Mouse (Mus musculus) midbrain, embryonic 12.5 days (tissue): ENCODE results near the gene Tmem109. TPM values are rescaled to one million over a fixed set of nuclear protein-coding genes. Genes with fewer than 3 reads are reported as not detected.
A peak's percentile ranks its signal among the peaks of the same experiment; 100 is the strongest.

ENCODE experiments used
- ATAC-seq: fragments of 200-750 bp; cut with Nextera tagmentation; 2 replicates; pipeline ENCODE4 v1.8.0; 2017; ENCODE audit warnings: low read depth, moderate TSS enrichment, moderate library complexity; ENCODE audit not compliant: low FRiP score
- H3K27ac ChIP-seq: fragments of 300-500 bp; sonication (generic); replicated peaks from 2 replicates; pipeline ENCODE4 v1.5.1; 2016; ENCODE audit warnings: mild to moderate bottlenecking
- H3K27me3 ChIP-seq: fragments of 300-500 bp; sonication (generic); 2 replicates; pipeline ENCODE4 v1.6.1; 2016; ENCODE audit warnings: mild to moderate bottlenecking
- H3K36me3 ChIP-seq: fragments of 300-500 bp; sonication (generic); 2 replicates; pipeline ENCODE4 v1.6.1; 2016
- H3K4me1 ChIP-seq: fragments of 300-500 bp; sonication (generic); 2 replicates; pipeline ENCODE4 v1.6.1; 2016
- H3K4me2 ChIP-seq: fragments of 300-500 bp; sonication (generic); replicated peaks from 2 replicates; pipeline ENCODE4 v1.6.1; 2016; ENCODE audit warnings: mild to moderate bottlenecking, moderate library complexity
- H3K4me3 ChIP-seq: fragments of 300-500 bp; sonication (generic); 2 replicates; pipeline ENCODE4 v1.5.1; 2016; ENCODE audit warnings: mild to moderate bottlenecking
- H3K9ac ChIP-seq: fragments of 300-500 bp; sonication (generic); replicated peaks from 2 replicates; pipeline ENCODE4 v1.6.1; 2016; ENCODE audit warnings: mild to moderate bottlenecking, moderate library complexity
- H3K9me3 ChIP-seq: fragments of 300-500 bp; sonication (generic); 2 replicates; pipeline ENCODE4 v1.6.1; 2016; ENCODE audit warnings: mild to moderate bottlenecking
- WGBS: fragments of 180-500 bp; shearing (Covaris S2); methylation state at CpG from one replicate; pipeline ENCODE4 v1.1.7; 2016; 5-methylcytosine and 5-hydroxymethylcytosine counted together
- polyA plus RNA-seq: library from polyadenylated mRNA; unstranded; fragments of >200 nt; fragmentation: Nextera tagmentation; extraction: Ambion mirVana; gene quantifications from 2 replicates; pipeline ENCODE4 v1.2.1, GENCODE M21; 2016

Gene Tmem109
- 36.4 and 40.3 TPM in 2 replicates for polyA plus RNA-seq

DNA sequence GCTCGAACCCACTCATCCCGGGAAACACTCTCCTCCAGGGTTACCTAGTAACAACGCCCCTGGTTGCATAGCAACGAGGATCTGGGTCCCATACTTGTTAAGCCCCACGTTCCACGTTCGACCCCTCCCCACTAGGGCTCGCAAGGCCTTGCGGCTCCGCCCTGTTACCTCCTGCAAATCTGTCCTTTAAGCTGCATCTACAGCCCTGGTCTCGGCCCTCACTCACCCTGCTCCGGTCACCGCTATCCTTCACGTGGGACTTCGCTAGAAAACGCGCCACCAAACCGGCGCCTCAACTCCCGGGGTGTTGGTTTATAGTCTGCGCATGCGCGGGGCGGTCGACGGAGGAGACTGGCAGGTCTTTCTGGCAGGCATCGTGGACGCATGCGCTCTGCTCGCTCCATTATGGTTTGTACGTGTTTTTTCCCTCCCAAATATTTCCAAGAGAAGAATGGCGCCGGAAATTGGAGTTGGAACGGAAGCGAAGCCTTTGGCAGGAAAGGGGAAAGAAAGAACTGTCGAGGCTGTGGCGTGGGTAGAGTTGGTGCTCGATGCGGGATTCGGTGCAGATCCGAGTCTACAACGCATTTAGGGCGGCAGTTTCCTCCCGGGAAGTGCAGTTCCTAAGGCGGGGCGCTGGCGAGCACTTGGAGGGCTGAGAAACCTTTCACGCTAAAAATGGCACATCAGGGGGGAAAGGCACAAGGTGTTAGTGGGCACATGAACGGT is at the start of gene Tmem109:
TSS of gene Tmem109 (minus strand) at position 576 of the 729 bp plus-strand sequence.
- under 1% methylated on average over 49 of the region's 49 CpGs for WGBS
- Histone ChIP-seq H3K9ac (peak within 1 kb of the TSS; percentile 66), H3K36me3 (no peaks in the 10 kb centered on the region), H3K27ac (peak within 1 kb of the TSS; percentile 96), H3K9me3 (0 out of 2 replicates have a peak, but pooled peaks cover 4% of the 10 kb centered on the region), H3K4me2 (peak within 1 kb of the TSS; percentile 86), H3K27me3 (no peaks in the 10 kb centered on the region), H3K4me1 (peaks cover 20% of the 10 kb centered on the region), H3K4me3 (peak within 1 kb of the TSS; percentile 53)
- ATAC-seq = peak; percentile 94

DNA sequence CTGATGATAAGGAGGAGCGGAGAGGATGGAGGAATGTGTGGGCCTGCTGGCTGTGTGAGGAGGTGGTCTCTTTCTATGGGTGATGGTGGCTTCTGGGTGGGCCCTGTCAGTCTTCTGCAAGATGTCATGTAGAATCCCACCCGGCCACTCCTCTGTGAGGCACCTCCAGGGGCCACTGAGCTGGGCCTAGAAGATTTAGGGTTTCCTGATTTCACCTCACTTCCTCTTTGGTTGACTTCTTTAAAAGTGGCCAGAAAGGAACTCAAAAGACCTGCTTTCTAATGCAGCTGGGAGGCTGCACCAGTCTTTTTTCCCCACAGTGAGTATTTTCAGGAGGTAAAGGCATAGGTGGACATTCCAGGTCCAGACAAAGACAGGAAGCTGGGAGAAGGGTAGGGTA is 48.8 kb upstream of the Tmem109 start:
- WGBS = 94% methylated on average over 2 of the region's 2 CpGs

DNA sequence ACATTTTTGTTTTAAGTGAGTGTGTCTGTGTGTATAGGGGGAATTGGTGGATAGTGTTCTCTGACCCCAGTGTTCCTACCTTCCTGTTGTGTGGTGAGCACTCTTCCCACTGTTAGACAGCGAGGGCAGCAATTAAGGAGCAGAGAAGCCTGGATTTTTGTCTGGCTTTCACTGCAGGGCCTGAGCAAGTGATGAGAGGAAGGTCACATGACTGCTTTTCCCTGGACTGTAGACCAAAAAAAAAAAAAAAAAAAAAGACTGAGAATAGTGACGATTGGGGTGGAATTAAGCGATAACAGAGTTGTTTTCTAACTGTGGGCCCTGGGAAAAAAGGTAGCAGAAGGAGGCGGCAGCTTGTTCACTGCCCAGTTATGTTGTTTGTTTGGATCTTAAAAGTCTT is 44.9 kb upstream of the Tmem109 start:
- Histone ChIP-seq H3K27ac (no peak overlapping the region), H3K4me2 (no peak overlapping the region), H3K36me3 (no peaks in the 10 kb centered on the region), H3K9me3 (no peaks in the 10 kb centered on the region), H3K9ac (no peak overlapping the region), H3K4me3 (no peak overlapping the region), H3K27me3 (no peaks in the 10 kb centered on the region), H3K4me1 (0 out of 2 replicates have a peak, but pooled peaks cover 8% of the 10 kb centered on the region)
- WGBS = 38% methylated on average over 4 of the region's 4 CpGs
- no peak for ATAC-seq

More for the DNA sequence above, 48.8 kb upstream of the Tmem109 start:
- no peak for ATAC-seq
- Histone ChIP-seq H3K27ac (no peak overlapping the region), H3K4me1 (0 out of 2 replicates have a peak, but pooled peaks cover 8% of the 10 kb centered on the region), H3K4me2 (no peak overlapping the region), H3K27me3 (no peaks in the 10 kb centered on the region), H3K9ac (no peak overlapping the region), H3K36me3 (no peaks in the 10 kb centered on the region), H3K4me3 (no peak overlapping the region), H3K9me3 (no peaks in the 10 kb centered on the region)

DNA sequence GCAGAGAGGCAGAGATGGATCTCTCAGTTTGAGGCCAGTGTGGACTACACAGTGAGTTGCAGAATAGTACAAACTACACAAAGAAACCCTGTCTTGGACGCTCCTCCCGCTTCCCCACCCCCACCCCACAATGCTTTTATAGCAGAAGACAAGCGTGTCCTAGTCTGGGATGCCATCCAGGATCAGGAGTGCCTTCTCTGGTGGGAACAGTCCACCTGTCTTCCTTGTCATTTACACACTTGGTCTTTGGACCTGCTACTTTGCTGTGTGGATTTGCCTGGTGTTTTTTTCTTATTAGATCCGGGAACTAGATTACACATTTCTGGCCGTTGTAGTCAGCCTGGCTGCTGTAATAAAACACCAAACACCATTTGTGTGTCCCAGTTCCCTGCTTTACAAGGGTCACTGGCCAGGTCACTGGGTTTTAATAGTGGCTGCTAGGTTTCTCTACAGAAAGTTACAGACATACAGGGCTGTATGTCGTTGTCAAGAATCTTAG is 44.4 kb upstream of the Tmem109 start:
- no peak overlapping the region for H3K4me3 ChIP-seq
- 0 out of 2 replicates have a peak, but pooled peaks cover 8% of the 10 kb centered on the region for H3K4me1 ChIP-seq
- H3K4me2 ChIP-seq = no peak overlapping the region
- H3K9ac ChIP-seq = no peak overlapping the region
- no peaks in the 10 kb centered on the region for H3K9me3 ChIP-seq
- no peaks in the 10 kb centered on the region for H3K36me3 ChIP-seq
- no peak for ATAC-seq
- H3K27me3 ChIP-seq = no peaks in the 10 kb centered on the region
- whole genome bisulfite sequencing = 22% methylated on average over 6 of the region's 6 CpGs
- H3K27ac ChIP-seq = no peak overlapping the region

DNA sequence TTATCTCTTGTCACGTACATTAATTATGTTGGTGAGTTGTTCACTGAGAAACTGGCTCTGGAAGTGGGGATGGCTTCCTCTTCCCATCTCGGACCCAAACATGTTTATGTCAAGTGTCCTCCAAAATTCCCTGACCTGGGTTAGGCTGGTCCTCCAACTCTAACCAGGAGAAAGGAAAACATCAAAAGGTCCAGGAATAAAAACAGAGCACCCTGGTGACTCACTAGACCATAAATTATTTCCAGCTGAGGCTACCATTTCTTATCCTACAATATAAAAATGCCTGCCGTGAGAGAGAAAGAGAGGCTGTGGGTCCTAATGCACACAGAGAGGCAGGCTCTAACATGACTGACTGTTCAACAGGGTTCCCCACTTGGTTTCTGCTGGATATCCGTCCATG is 42.4 kb upstream of the Tmem109 start:
- no peaks in the 10 kb centered on the region for H3K27me3 ChIP-seq
- no peak for ATAC-seq
- H3K9me3 ChIP-seq = no peaks in the 10 kb centered on the region
- no peaks in the 10 kb centered on the region for H3K36me3 ChIP-seq
- H3K9ac ChIP-seq = no peak overlapping the region
- no peak overlapping the region for H3K27ac ChIP-seq
- H3K4me1 ChIP-seq = 0 out of 2 replicates have a peak, but pooled peaks cover 8% of the 10 kb centered on the region
- no peak overlapping the region for H3K4me2 ChIP-seq
- WGBS = 75% methylated on average over 4 of the region's 4 CpGs
- no peak overlapping the region for H3K4me3 ChIP-seq

DNA sequence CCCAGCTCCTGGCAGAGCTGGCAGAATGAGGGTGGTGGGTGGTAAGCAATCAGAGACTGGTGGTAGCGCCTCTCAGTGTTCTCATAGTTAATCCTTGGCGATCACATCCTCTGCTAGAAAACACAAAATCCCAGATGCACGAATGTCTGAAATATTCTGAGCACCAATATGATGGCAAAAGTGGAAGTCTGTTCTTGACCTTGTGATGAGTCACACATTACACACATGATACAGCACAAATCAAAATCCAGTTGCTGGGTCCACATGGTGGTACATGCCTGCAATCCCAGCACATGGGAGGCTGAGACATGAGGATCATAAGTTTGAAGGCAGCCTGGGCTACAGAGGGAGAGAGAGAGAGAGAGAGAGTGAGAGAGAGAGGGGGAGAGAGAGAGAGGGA is 39.3 kb upstream of the Tmem109 start:
- no peaks in the 10 kb centered on the region for H3K9me3 ChIP-seq
- H3K27ac ChIP-seq = no peak overlapping the region
- WGBS = 84% methylated on average over 3 of the region's 3 CpGs
- H3K4me2 ChIP-seq = no peak overlapping the region
- no peak for ATAC-seq
- H3K9ac ChIP-seq = no peak overlapping the region
- no peak overlapping the region for H3K4me3 ChIP-seq
- no peaks in the 10 kb centered on the region for H3K27me3 ChIP-seq
- no peaks in the 10 kb centered on the region for H3K36me3 ChIP-seq
- 0 out of 2 replicates have a peak, but pooled peaks cover 3% of the 10 kb centered on the region for H3K4me1 ChIP-seq

DNA sequence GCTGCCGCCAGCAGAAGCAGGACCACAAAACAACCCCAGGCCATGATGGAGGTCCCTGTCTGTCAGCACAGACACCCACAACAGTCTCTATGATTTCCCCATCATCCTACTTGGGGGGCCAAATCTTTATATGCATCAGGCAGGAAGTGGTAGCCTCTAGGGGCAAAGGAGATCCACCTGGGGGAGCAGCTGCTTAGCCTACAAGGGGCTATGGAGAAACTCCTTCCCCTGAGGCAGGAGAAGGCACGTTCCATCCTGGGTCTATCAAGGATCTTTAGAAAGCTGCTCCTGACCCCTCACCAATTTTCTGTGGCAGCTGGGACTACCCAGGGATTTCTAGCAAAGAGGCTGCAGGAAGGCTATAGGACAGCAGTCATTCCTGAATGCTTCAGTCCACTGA is 38.7 kb upstream of the Tmem109 start, which contains the start of gene Zp1:
TSS of gene Zp1 (minus strand) at position 101 of the 400 bp plus-strand sequence.
- H3K4me3 ChIP-seq = no peak within 1 kb of the TSS
- H3K9ac ChIP-seq = no peak within 1 kb of the TSS
- WGBS = 69% methylated on average over 2 of the region's 2 CpGs
- ATAC-seq = no peak
- H3K4me1 ChIP-seq = no peaks in the 10 kb centered on the region
- no peak within 1 kb of the TSS for H3K27ac ChIP-seq
- H3K4me2 ChIP-seq = no peak within 1 kb of the TSS
- no peaks in the 10 kb centered on the region for H3K36me3 ChIP-seq
- no peaks in the 10 kb centered on the region for H3K9me3 ChIP-seq
- H3K27me3 ChIP-seq = no peaks in the 10 kb centered on the region

DNA sequence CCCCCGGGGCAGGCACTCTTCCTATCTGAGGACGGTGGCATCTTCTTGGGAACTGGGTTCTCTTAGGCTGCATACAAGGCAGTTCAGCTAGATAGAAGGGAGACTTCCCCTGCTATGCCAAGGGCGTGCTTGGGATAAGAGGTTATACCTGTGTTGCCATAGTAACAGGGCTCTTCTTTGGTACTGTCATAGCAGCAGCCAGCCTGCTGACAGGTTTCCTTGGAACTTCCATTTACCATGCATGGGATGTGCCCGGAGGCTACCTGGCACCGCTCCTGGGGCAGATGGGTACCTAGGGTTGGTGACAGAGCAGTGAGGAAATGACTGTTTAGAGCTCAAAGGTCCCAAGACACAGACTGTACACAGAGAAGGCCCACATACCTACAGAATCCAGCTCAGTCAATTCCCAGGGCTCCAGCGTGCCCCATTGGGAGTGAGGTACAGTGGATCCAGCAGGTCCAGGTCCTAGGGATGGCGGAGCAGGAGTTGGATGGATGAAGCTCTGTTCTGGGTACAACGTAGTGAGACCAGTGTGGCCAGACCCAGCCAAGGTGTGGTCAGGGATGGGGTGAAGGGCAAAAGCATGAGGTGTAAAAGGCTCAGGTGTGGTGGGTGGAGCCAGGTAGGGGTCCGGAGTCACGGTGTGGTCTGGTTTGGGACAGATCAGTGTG is 36.7 kb upstream of the Tmem109 start:
- Histone ChIP-seq H3K9ac (no peak overlapping the region), H3K4me3 (no peak overlapping the region), H3K9me3 (no peaks in the 10 kb centered on the region), H3K36me3 (no peaks in the 10 kb centered on the region), H3K4me2 (no peak overlapping the region), H3K4me1 (no peaks in the 10 kb centered on the region), H3K27ac (no peak overlapping the region), H3K27me3 (no peaks in the 10 kb centered on the region)
- WGBS = 90% methylated on average over 10 of the region's 10 CpGs
- no peak for ATAC-seq

DNA sequence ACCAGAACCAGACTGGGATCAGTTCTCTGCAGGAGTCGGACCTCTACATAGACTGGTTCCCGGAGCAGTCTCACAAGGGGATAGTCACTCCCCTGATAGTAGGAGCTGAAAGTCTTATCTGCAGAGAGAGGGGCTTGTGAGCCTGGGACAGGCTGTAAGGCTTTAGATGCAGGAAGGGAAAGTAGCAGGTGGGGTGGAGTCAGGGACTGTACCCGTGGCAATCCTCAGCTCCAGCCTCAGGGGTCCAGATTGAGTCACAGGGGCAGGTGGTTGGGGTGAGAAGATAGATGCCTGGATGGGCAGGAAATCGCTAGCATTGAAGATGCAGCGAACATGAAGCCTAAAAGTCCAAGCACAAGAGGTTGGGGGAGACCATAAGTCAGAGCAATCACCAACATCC is 34.7 kb upstream of the Tmem109 start:
- Histone ChIP-seq H3K4me3 (no peak overlapping the region), H3K9ac (no peak overlapping the region), H3K27me3 (no peaks in the 10 kb centered on the region), H3K9me3 (no peaks in the 10 kb centered on the region), H3K4me1 (no peaks in the 10 kb centered on the region), H3K4me2 (no peak overlapping the region), H3K36me3 (no peaks in the 10 kb centered on the region), H3K27ac (no peak overlapping the region)
- 69% methylated on average over 5 of the region's 5 CpGs for WGBS
- no peak for ATAC-seq

DNA sequence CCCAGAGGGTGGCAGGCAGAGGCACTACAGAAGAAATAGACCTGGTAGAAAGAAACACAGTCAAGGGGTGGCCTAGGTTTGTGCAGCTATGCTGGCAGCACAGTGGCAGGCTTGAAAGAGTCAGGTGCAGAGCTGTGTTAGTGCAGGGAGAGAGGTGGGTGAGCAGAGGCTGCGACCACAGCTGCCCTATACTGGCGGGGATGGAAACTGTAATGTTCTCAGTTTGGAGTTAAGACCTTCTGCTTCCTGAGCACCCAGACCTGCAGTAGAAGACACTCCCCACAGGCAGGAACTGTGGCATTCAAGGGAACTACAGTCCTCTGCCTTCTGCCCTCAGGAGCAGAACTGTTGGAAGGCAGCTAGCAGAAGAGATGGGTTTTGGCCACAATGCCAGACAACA is 33.1 kb upstream of the Tmem109 start:
- Histone ChIP-seq H3K27ac (no peak overlapping the region), H3K27me3 (no peaks in the 10 kb centered on the region), H3K4me2 (no peak overlapping the region), H3K4me1 (no peaks in the 10 kb centered on the region), H3K9me3 (no peaks in the 10 kb centered on the region), H3K9ac (no peak overlapping the region), H3K4me3 (no peak overlapping the region), H3K36me3 (no peaks in the 10 kb centered on the region)
- 100% methylated on average over 2 of the region's 2 CpGs for WGBS
- ATAC-seq = no peak

DNA sequence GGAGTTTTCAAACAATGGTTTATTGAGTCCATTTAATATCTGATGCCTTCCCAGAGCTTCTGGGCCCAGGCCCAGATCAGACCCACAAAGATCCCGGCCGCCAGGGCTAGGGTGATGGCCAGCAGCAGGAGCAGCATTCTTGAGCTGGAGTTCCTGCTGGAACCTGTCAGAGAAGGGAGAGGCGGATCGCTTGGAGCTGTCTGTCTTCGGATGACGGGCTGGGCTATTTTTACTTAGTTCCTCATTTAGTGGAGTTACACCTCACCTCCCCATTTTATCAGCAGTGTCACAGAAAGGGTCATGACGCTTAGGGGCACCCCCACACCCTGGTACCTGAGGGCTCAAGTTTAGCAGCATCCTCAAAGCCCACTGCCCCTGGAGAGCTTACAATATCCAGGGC is 32.5 kb upstream of the Tmem109 start:
- 82% methylated on average over 7 of the region's 7 CpGs for WGBS
- Histone ChIP-seq H3K4me3 (no peak overlapping the region), H3K4me2 (no peak overlapping the region), H3K36me3 (no peaks in the 10 kb centered on the region), H3K9me3 (no peaks in the 10 kb centered on the region), H3K27ac (no peak overlapping the region), H3K9ac (no peak overlapping the region), H3K27me3 (no peaks in the 10 kb centered on the region), H3K4me1 (no peaks in the 10 kb centered on the region)
- no peak for ATAC-seq

DNA sequence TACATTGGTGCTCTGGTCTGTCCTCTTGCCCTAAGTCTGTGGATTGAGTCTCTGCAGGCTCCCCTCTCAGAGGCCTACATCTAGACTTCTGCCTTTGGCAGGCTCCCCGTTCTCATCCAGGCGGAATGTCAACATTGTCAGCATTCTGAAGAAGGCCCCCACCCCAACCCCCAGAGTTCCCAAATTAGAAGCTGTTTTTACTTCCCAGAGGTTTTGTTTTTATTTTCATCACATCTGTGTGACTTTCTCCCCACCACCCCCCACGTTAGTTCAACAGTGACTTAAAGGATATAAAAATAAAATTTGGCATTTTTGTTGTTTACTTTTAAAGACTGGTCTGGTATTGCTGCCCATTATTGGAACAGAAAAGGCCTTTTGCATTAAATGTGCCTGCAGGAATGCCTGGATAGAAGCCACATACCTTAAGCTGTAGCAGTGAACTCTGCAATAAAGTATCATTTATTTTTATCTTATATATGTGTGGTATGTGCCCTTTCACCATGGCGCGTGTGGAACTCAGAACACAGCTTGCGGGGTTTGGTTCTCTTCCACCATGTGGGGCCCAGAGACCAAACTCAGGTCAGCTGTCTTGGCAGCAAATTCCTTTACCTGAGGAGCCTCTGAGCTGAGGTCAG is 27.4 kb upstream of the Tmem109 start:
- Histone ChIP-seq H3K9me3 (no peaks in the 10 kb centered on the region), H3K36me3 (peaks cover 44% of the 10 kb centered on the region), H3K27ac (0 out of 2 replicates have a peak overlapping the region, but pooled peaks have one; percentile 20), H3K4me1 (no peaks in the 10 kb centered on the region), H3K4me3 (no peak overlapping the region), H3K9ac (no peak overlapping the region), H3K4me2 (no peak overlapping the region), H3K27me3 (no peaks in the 10 kb centered on the region)
- 82% methylated on average over 6 of the region's 6 CpGs for WGBS
- no peak for ATAC-seq
